Mouse (Mus musculus) midbrain, embryonic 16.5 days (tissue): Measurements from ENCODE around the gene Cd70. TPM values are rescaled to one million over a fixed set of nuclear protein-coding genes. Genes with fewer than 3 reads are reported as not detected.

Source experiments
- ATAC-seq: fragments of 200-750 bp; cut with Nextera tagmentation; 2 replicates; pipeline ENCODE4 v1.8.0; 2017; ENCODE audit warnings: moderate TSS enrichment
- H3K27ac ChIP-seq: fragments of 300-500 bp; sonication (generic); 2 replicates; pipeline ENCODE4 v1.5.1; 2014; ENCODE audit warnings: mild to moderate bottlenecking, low read length, mixed read lengths
- H3K27me3 ChIP-seq: fragments of 300-500 bp; sonication (generic); 2 replicates; pipeline ENCODE4 v1.6.1; 2014; ENCODE audit warnings: low read depth, low read length, mixed read lengths; ENCODE audit not compliant: control insufficient read depth, insufficient read depth
- H3K36me3 ChIP-seq: fragments of 300-500 bp; sonication (generic); 2 replicates; pipeline ENCODE4 v1.6.1; 2014; ENCODE audit warnings: mild to moderate bottlenecking, low read length, moderate library complexity, mixed read lengths; ENCODE audit not compliant: control insufficient read depth, insufficient read depth
- H3K4me1 ChIP-seq: fragments of 300-500 bp; sonication (generic); 2 replicates; pipeline ENCODE4 v1.6.1; 2014; ENCODE audit warnings: mild to moderate bottlenecking, low read length, mixed read lengths; ENCODE audit not compliant: control insufficient read depth, insufficient read depth
- H3K4me2 ChIP-seq: fragments of 300-500 bp; sonication (generic); 2 replicates; pipeline ENCODE4 v1.6.1; 2014; ENCODE audit warnings: mild to moderate bottlenecking, low read length, mixed read lengths
- H3K4me3 ChIP-seq: fragments of 300-500 bp; sonication (generic); 2 replicates; pipeline ENCODE4 v1.5.1; 2014; ENCODE audit warnings: low read depth, mild to moderate bottlenecking, low read length, moderate library complexity, mixed read lengths
- H3K9ac ChIP-seq: fragments of 300-500 bp; sonication (generic); 2 replicates; pipeline ENCODE4 v1.6.1; 2014; ENCODE audit warnings: low read depth, low read length, mixed read lengths
- H3K9me3 ChIP-seq: fragments of 300-500 bp; sonication (generic); replicated peaks from 2 replicates; pipeline ENCODE4 v1.6.1; 2014; ENCODE audit warnings: mild to moderate bottlenecking, low read length, mixed read lengths; ENCODE audit not compliant: control insufficient read depth, poor library complexity, severe bottlenecking
- WGBS: fragments of 180-500 bp; shearing (Covaris S2); extraction: QIAGEN DNeasy Blood & Tissue Kit; methylation state at CpG from one replicate; pipeline ENCODE4 v1.1.7; 2014; 5-methylcytosine and 5-hydroxymethylcytosine counted together
- polyA plus RNA-seq: library from polyadenylated mRNA; unstranded; fragments of >200 nt; fragmentation: Nextera tagmentation; extraction: Ambion mirVana; gene quantifications from 2 replicates; pipeline ENCODE4 v1.2.1, GENCODE M21; 2015

Cd70 gene
- polyA plus RNA-seq, 1 experiment from 2014 or later, result 2.2 TPM

- no peak for ATAC-seq
- H3K4me3 ChIP-seq, result no peak overlapping the region
- no peaks in the 10 kb centered on the region for H3K4me1 ChIP-seq
- WGBS, result 36% methylated on average over 8 of the region's 8 CpGs
- H3K27me3 ChIP-seq, result no peaks in the 10 kb centered on the region
- H3K27ac ChIP-seq, result no peak overlapping the region
- H3K9me3 ChIP-seq, result no peaks in the 10 kb centered on the region
- no peak overlapping the region for H3K4me2 ChIP-seq
- no peak overlapping the region for H3K9ac ChIP-seq
- H3K36me3 ChIP-seq, result no peaks in the 10 kb centered on the region
Observed at GRCm38 (mm10) chr17:57180363-57180762, 30.8 kb upstream of the Cd70 start.

- 86% methylated on average over 4 of the region's 4 CpGs for WGBS
- Histone ChIP-seq H3K27me3 (no peaks in the 10 kb centered on the region), H3K4me2 (no peak overlapping the region), H3K9me3 (no peaks in the 10 kb centered on the region), H3K9ac (no peak overlapping the region), H3K36me3 (no peaks in the 10 kb centered on the region), H3K4me3 (no peak overlapping the region), H3K4me1 (no peaks in the 10 kb centered on the region), H3K27ac (no peak overlapping the region)
- no peak for ATAC-seq
Observed at GRCm38 (mm10) chr17:57173351-57173750, 23.8 kb upstream of the Cd70 start.

- Histone ChIP-seq H3K9ac (no peak overlapping the region), H3K9me3 (no peaks in the 10 kb centered on the region), H3K27me3 (no peaks in the 10 kb centered on the region), H3K4me1 (no peaks in the 10 kb centered on the region), H3K36me3 (no peaks in the 10 kb centered on the region), H3K4me3 (no peak overlapping the region), H3K27ac (no peak overlapping the region), H3K4me2 (no peak overlapping the region)
- 85% methylated on average over 5 of the region's 5 CpGs for WGBS
- no peak for ATAC-seq
Observed at GRCm38 (mm10) chr17:57172378-57172777, 22.8 kb upstream of the Cd70 start.

GRCm38 (mm10) chr17:57170616-57171260 is 21.2 kb upstream of the Cd70 start:
- ATAC-seq, result no peak
- Histone ChIP-seq H3K4me3 (no peak overlapping the region), H3K36me3 (no peaks in the 10 kb centered on the region), H3K4me1 (no peaks in the 10 kb centered on the region), H3K9ac (no peak overlapping the region), H3K27ac (no peak overlapping the region), H3K27me3 (no peaks in the 10 kb centered on the region), H3K4me2 (no peak overlapping the region), H3K9me3 (no peaks in the 10 kb centered on the region)
- WGBS, result 52% methylated on average over 5 of the region's 5 CpGs

GRCm38 (mm10) chr17:57166800-57167791 is 17.5 kb upstream of the Cd70 start:
- H3K9ac ChIP-seq, result no peak overlapping the region
- no peak overlapping the region for H3K4me2 ChIP-seq
- H3K9me3 ChIP-seq, result no peaks in the 10 kb centered on the region
- H3K4me1 ChIP-seq, result no peaks in the 10 kb centered on the region
- WGBS, result 12% methylated on average over 10 of the region's 11 CpGs
- no peak overlapping the region for H3K4me3 ChIP-seq
- H3K36me3 ChIP-seq, result no peaks in the 10 kb centered on the region
- H3K27me3 ChIP-seq, result no peaks in the 10 kb centered on the region
- H3K27ac ChIP-seq, result no peak overlapping the region
- peak; percentile 84 for ATAC-seq

GRCm38 (mm10) chr17:57153787-57154186 is 4.2 kb upstream of the Cd70 start:
- peaks cover 8% of the 10 kb centered on the region for H3K27me3 ChIP-seq
- 87% methylated on average over 4 of the region's 4 CpGs for WGBS
- no peak overlapping the region for H3K4me2 ChIP-seq
- no peak overlapping the region for H3K4me3 ChIP-seq
- peaks cover 6% of the 10 kb centered on the region; the same call in 1 of the 2 replicates for H3K4me1 ChIP-seq
- H3K36me3 ChIP-seq, result no peaks in the 10 kb centered on the region
- no peak for ATAC-seq
- H3K9ac ChIP-seq, result no peak overlapping the region
- H3K9me3 ChIP-seq, result no peaks in the 10 kb centered on the region
- no peak overlapping the region for H3K27ac ChIP-seq

GRCm38 (mm10) chr17:57153006-57153405 is 3.4 kb upstream of the Cd70 start:
- H3K4me2 ChIP-seq, result no peak overlapping the region
- no peak for ATAC-seq
- H3K4me3 ChIP-seq, result no peak overlapping the region
- H3K4me1 ChIP-seq, result peaks cover 6% of the 10 kb centered on the region; the same call in 1 of the 2 replicates
- H3K9ac ChIP-seq, result no peak overlapping the region
- H3K9me3 ChIP-seq, result no peaks in the 10 kb centered on the region
- WGBS, result 70% methylated on average over 6 of the region's 6 CpGs
- no peaks in the 10 kb centered on the region for H3K36me3 ChIP-seq
- peaks cover 15% of the 10 kb centered on the region for H3K27me3 ChIP-seq
- H3K27ac ChIP-seq, result no peak overlapping the region

GRCm38 (mm10) chr17:57148343-57148742 is 1.2 kb downstream of the Cd70 start:
- no peaks in the 10 kb centered on the region for H3K9me3 ChIP-seq
- WGBS, result 74% methylated on average over 4 of the region's 4 CpGs
- no peak overlapping the region for H3K27ac ChIP-seq
- H3K4me3 ChIP-seq, result no peak overlapping the region
- H3K4me2 ChIP-seq, result no peak overlapping the region; the same call in 1 of the 2 replicates
- no peaks in the 10 kb centered on the region for H3K36me3 ChIP-seq
- ATAC-seq, result no peak
- H3K4me1 ChIP-seq, result peaks cover 6% of the 10 kb centered on the region; the same call in 1 of the 2 replicates
- peaks cover 18% of the 10 kb centered on the region for H3K27me3 ChIP-seq
- no peak overlapping the region for H3K9ac ChIP-seq

GRCm38 (mm10) chr17:57145115-57145514 is 4.5 kb downstream of the Cd70 start:
- no peaks in the 10 kb centered on the region for H3K9me3 ChIP-seq
- H3K4me3 ChIP-seq, result no peak overlapping the region

More at GRCm38 (mm10) chr17:57145115-57145514, 4.5 kb downstream of the Cd70 start:
- no peaks in the 10 kb centered on the region for H3K36me3 ChIP-seq
- WGBS, result 58% methylated on average over 1 of the region's 1 CpGs
- H3K4me2 ChIP-seq, result no peak overlapping the region
- H3K27ac ChIP-seq, result no peak overlapping the region
- peaks cover 6% of the 10 kb centered on the region; the same call in 1 of the 2 replicates for H3K4me1 ChIP-seq
- peaks cover 14% of the 10 kb centered on the region for H3K27me3 ChIP-seq
- ATAC-seq, result no peak
- H3K9ac ChIP-seq, result no peak overlapping the region
